Mouse (Mus musculus): ENCODE data around the gene Proca1. TPM values are rescaled to one million over a fixed set of nuclear protein-coding genes. Genes with fewer than 3 reads are reported as not detected.

The Proca1 gene
- total and polyA plus RNA-seq, 2 experiments from 2014 or later: 1.9 to 5.8 TPM

DNA sequence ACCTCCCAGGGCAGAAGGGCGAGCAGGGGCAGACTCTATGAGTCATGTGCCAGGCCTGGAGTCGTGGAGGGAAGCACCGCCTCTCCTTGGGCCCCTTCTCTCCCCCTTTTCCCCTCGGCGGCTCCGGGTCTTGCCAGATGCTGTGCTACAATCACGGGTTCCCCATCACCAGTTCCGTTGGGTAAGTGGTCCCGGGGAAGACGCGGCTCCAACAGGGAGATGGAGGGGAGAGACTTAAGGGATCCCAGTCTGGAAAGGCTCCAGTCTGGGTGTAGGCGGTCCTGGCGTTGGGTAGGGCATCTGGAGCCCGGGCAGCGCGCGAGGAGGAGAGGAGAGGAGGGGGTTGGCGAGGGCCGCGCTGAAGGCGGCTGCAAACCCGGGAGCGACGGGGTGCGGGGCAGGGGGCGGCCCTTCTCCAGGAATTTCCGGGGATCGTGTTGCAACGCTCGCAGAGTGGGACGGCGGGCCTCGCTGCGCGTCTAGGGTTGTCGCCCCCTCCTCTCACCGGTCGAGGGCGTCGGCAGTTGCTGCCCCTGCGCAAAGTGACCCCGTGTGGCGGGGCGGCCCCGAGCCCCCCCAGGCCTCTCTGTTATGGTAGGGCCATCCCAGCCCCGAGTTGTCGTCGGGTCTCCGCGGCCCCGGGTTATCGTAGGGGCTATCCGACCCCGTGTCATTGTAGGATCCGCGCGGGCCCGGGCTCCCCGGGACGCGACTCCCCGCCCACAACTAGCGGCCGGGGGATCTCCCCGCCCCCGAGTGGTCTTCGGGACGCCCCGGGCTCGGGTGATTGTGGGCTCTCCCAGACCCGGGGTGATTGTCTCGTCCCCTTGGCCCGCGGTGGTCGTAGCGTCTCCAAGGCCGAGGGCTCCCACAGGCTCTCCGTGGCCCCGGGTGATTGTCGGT is 4.6 kb upstream of the Proca1 start, which contains the start of gene Rab34:
Gene Rab34, plus strand, starts transcription at position 100 of the 903 bp plus-strand sequence.
- H3K4me3 ChIP-seq (ENCODE audit: low read length): peak within 1 kb of the TSS; percentile 69
- peak within 1 kb of the TSS; percentile 72 for H3K4me2 ChIP-seq (ENCODE audit: low read depth, low read length)
- under 1% methylated on average over 77 of the region's 80 CpGs for WGBS
- H3K9me3 ChIP-seq (ENCODE audit: low read length): no peaks in the 10 kb centered on the region
- no peaks in the 10 kb centered on the region for H3K27me3 ChIP-seq (ENCODE audit: insufficient read depth, low read length)
- ATAC-seq (peak; percentile 84), DNase-seq (ENCODE audit: low spot score) (peak; percentile 87)
- H3K27ac ChIP-seq: peak within 1 kb of the TSS; percentile 95
- peak; percentile 11; the same call in 1 of the 2 replicates for TF ChIP-seq CTCF (IDR thresholded peaks at IDR 0.05; ENCODE audit: low read depth)
- 0 out of 2 replicates have a peak, but pooled peaks cover 6% of the 10 kb centered on the region for H3K4me1 ChIP-seq (ENCODE audit: insufficient read depth, low read length)
- peak within 1 kb of the TSS; percentile 93 for H3K9ac ChIP-seq (replicated peaks; ENCODE audit: low read length)
- peaks cover 18% of the 10 kb centered on the region; the same call in 1 of the 2 replicates for H3K36me3 ChIP-seq (ENCODE audit: insufficient read depth, low read length)

DNA sequence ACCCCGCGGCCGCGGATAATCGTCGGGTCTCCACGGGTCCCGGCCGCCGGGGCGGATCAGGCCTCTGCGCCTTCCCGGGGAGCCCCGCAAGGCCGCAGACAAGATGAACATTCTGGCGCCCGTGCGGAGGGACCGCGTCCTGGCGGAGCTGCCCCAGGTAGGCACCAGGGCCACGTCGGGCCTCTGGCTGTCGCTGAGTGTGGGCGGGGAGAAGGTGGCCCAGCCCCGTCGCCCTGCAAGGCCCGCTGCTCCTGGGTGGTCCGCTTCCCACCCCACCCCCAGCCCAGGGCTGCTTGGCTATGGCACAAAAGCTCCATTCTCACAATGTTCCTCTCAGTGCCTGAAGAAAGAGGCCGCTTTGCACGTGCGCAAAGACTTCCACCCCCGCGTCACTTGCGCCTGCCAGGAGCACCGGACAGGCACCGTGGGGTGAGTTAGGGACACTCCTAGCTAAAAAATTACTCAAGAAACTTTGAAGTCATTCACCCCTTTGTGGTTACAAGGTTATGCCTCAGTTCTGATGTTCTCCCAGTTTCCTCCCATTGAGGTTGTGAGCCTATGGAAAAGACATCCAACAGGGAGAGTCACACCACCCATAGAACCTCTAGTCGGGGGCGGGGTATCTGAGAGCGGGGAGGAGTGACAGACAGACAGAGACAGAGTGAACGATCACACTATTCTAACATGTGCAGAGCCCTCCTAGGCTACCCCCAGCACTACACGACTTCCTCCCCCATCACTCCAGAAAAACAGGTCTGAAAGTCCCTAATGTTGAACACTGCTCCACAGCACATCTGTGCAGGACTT is 3.8 kb upstream of the Proca1 start:
- Histone ChIP-seq H3K4me2 (ENCODE audit: low read depth, low read length) (peak overlapping the region; percentile 72), H3K27me3 (ENCODE audit: insufficient read depth, low read length) (no peaks in the 10 kb centered on the region), H3K9ac (replicated peaks; ENCODE audit: low read length) (peak overlapping the region; percentile 93), H3K4me1 (ENCODE audit: insufficient read depth, low read length) (0 out of 2 replicates have a peak, but pooled peaks cover 6% of the 10 kb centered on the region), H3K4me3 (ENCODE audit: low read length) (peak overlapping the region; percentile 69), H3K9me3 (ENCODE audit: low read length) (no peaks in the 10 kb centered on the region), H3K36me3 (ENCODE audit: insufficient read depth, low read length) (peaks cover 18% of the 10 kb centered on the region; the same call in 1 of the 2 replicates), H3K27ac (peak overlapping the region; percentile 95)
- peak; percentile 83 for ATAC-seq
- DNase-seq (ENCODE audit: low spot score): peak; percentile 88
- TF ChIP-seq CTCF (IDR thresholded peaks at IDR 0.05; ENCODE audit: low read depth): no peak
- under 1% methylated on average over 36 of the region's 42 CpGs for WGBS

DNA sequence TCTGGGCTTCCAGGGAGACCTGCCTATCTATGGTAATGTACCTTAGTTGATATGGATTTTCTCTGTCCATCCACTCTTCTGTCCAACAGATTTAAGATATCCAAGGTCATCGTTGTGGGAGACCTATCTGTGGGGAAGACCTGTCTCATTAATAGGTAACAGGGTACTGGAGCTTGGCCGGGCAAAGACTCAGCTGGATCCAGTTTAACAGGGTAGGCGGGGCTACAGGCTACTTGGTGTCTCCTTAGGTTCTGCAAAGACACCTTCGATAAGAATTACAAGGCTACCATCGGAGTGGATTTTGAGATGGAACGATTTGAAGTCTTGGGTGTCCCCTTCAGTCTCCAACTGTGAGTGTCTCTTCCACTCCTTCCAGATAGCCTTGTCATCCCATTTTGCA is 3.2 kb upstream of the Proca1 start:
- no peaks in the 10 kb centered on the region for H3K27me3 ChIP-seq (ENCODE audit: insufficient read depth, low read length)
- DNase-seq (ENCODE audit: low spot score) (no peak), ATAC-seq (no peak)
- 70% methylated on average over 6 of the region's 6 CpGs for WGBS
- no peaks in the 10 kb centered on the region for H3K9me3 ChIP-seq (ENCODE audit: low read length)
- peaks cover 11% of the 10 kb centered on the region; the same call in 1 of the 2 replicates for H3K4me1 ChIP-seq (ENCODE audit: insufficient read depth, low read length)
- H3K9ac ChIP-seq (replicated peaks; ENCODE audit: low read length): peak overlapping the region; percentile 93; the same call in 1 of the 2 replicates
- peak overlapping the region; percentile 72 for H3K4me2 ChIP-seq (ENCODE audit: low read depth, low read length)
- peaks cover 18% of the 10 kb centered on the region; the same call in 1 of the 2 replicates for H3K36me3 ChIP-seq (ENCODE audit: insufficient read depth, low read length)
- peak overlapping the region; percentile 95; the same call in 1 of the 2 replicates for H3K27ac ChIP-seq
- no peak for TF ChIP-seq CTCF (IDR thresholded peaks at IDR 0.05; ENCODE audit: low read depth)
- peak overlapping the region; percentile 69; the same call in 1 of the 2 replicates for H3K4me3 ChIP-seq (ENCODE audit: low read length)

DNA sequence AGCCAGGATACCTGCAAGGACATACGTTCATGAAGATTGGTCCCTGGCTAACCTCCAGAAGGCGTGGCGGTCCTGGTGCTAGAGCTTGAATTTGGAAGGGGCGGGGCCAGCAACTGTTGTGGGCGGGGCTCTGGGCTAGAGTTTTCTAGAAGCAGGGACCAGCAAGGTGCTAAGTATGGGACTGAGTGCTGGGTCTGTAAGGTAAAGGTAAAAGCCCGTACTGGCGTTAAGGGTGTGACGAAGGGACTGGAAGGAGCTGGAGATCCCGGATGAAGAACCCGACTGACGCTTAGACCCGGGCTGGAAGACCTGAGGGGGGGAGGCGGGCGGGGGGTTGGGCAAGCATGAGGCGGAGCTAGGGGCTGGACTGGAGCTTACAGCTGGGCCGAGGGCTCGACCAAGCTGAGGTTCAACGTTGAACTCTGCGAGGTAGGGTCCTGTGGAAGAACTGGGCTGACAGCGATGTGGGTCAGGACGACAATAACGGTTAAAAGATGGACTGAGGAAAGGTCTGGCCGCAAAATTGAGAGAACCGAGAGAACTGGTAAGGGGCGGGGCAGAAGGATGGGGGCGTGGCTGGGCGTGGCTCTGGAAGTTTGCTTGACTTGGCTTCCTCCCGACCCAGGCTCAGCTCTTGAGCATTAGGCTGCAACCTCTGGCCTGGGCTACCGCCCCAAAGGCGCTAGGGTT is 1.4 kb downstream of the Proca1 start:
- peaks cover 18% of the 10 kb centered on the region; the same call in 1 of the 2 replicates for H3K36me3 ChIP-seq (ENCODE audit: insufficient read depth, low read length)
- TF ChIP-seq CTCF (IDR thresholded peaks at IDR 0.05; ENCODE audit: low read depth): no peak
- H3K4me3 ChIP-seq (ENCODE audit: low read length): peak overlapping the region; percentile 36
- peak overlapping the region; percentile 58 for H3K4me2 ChIP-seq (ENCODE audit: low read depth, low read length)
- no peak overlapping the region for H3K27ac ChIP-seq
- no peaks in the 10 kb centered on the region for H3K27me3 ChIP-seq (ENCODE audit: insufficient read depth, low read length)
- no peaks in the 10 kb centered on the region for H3K9me3 ChIP-seq (ENCODE audit: low read length)
- H3K9ac ChIP-seq (replicated peaks; ENCODE audit: low read length): peak overlapping the region; percentile 41
- 4% methylated on average over 30 of the region's 30 CpGs for WGBS
- H3K4me1 ChIP-seq (ENCODE audit: insufficient read depth, low read length): peaks cover 9% of the 10 kb centered on the region; the same call in 1 of the 2 replicates
- peak; percentile 68 for DNase-seq (ENCODE audit: low spot score)
- peak; percentile 71 for ATAC-seq

DNA sequence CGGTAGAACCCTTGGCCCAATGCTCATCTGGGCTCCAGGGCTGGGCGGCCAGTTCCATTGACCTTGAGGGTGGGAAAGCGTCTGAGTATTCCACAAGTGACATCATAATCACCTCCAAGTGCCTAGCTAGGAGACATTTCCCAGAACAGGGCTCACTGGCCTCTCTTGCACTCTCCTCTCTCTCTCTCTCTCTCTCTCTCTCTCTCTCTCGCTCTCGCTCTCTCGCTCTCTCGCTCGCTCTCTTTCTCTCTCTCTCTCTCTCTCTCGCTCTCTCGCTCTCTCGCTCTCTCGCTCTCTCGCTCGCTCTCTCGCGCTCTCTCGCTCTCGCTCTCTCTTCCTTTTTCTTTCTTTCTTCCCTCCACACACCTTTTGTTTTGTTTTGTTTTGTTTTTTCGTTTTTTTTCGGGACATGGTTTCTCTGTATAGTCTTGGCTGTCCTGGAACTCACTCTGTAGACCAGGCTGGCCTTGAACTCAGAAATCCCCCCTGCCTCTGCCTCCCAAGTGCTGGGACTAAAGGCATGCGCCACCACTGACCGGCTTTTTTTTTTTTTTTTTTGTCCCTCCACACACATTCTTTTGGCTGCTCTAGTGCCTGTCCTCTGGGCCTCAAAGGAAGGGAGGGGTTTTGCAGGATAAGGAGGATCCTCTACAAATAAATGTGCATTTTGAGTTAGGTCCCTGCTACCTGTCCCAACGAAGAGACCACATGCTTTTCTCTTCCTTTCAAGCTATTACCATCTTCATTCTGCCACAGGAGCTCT is 2.1 kb downstream of the Proca1 start:
- Histone ChIP-seq H3K27ac (no peak overlapping the region), H3K4me2 (ENCODE audit: low read depth, low read length) (peak overlapping the region; percentile 58), H3K36me3 (ENCODE audit: insufficient read depth, low read length) (peaks cover 18% of the 10 kb centered on the region; the same call in 1 of the 2 replicates), H3K9me3 (ENCODE audit: low read length) (no peaks in the 10 kb centered on the region), H3K9ac (replicated peaks; ENCODE audit: low read length) (peak overlapping the region; percentile 41), H3K4me3 (ENCODE audit: low read length) (peak overlapping the region; percentile 36), H3K27me3 (ENCODE audit: insufficient read depth, low read length) (no peaks in the 10 kb centered on the region), H3K4me1 (ENCODE audit: insufficient read depth, low read length) (peaks cover 5% of the 10 kb centered on the region; the same call in 1 of the 2 replicates)
- TF ChIP-seq CTCF (IDR thresholded peaks at IDR 0.05; ENCODE audit: low read depth): no peak
- 65% methylated on average over 23 of the region's 23 CpGs for WGBS
- 0 out of 2 replicates have a peak, but pooled peaks have one; percentile 3 for ATAC-seq
- DNase-seq (ENCODE audit: low spot score): no peak

Data from hindbrain, postnatal 0 days (tissue).